Mouse (Mus musculus): ENCODE measurements around the gene Sfmbt1. TPM values are rescaled to one million over a fixed set of nuclear protein-coding genes. Genes with fewer than 3 reads are reported as not detected.

Gene Sfmbt1
- polyA plus RNA-seq, 1 experiment from 2014 or later = 14.1 TPM

DNA sequence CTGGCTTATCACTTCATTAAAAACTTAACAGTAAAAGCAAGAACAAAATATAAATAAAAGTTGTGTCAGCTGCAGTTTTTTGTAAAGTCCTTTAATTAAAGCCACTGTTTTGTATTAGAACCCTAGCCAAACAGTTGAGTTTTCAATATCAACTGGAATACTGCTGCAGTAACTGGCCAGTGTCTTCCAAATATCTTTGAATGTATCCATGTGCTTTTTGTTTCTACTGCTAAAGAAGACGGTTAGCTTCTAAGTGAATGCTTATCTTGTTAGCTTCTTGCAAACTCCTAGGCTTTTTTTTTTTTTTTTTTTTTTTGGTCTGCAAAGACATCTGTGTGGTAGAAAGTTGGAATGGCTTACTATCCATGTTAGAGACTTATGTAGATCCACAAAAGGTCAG is 4.9 kb downstream of the Sfmbt1 start:
- Histone ChIP-seq H3K9ac (no peak overlapping the region), H3K4me1 (peaks cover 9% of the 10 kb centered on the region; the same call in 1 of the 2 replicates), H3K27me3 (peaks cover 9% of the 10 kb centered on the region), H3K36me3 (no peaks in the 10 kb centered on the region), H3K4me2 (no peak overlapping the region), H3K4me3 (no peak overlapping the region), H3K9me3 (no peaks in the 10 kb centered on the region), H3K27ac (no peak overlapping the region)
- 63% methylated on average over 1 of the region's 1 CpGs for WGBS
- no peak for ATAC-seq (ENCODE audit: insufficient number of reproducible peaks, low FRiP score, low TSS enrichment, low read depth)

DNA sequence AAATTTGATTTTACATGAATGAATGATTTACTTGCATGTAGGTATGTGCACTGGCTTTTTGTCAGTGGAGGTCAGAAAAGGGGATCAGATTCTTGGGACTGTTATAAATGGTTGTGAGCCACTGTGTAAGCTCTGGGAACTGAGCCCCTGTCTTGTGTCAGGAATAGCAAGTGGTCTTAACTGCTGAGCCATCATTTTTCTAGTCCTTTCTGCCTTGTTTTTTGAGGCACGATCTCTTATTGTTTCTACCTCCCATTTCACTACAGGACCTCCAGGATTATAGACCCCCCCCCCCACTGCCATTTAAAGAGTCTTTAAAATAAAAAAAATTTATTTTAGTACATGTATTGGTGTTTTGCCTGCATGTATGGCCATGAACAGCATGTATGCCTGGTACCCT is 7.2 kb downstream of the Sfmbt1 start:
- H3K36me3 ChIP-seq = no peaks in the 10 kb centered on the region
- H3K9me3 ChIP-seq = no peaks in the 10 kb centered on the region
- H3K27me3 ChIP-seq = no peaks in the 10 kb centered on the region
- H3K4me2 ChIP-seq = no peak overlapping the region
- no peaks in the 10 kb centered on the region for H3K4me1 ChIP-seq
- no peak overlapping the region for H3K9ac ChIP-seq
- 79% methylated on average over 1 of the region's 1 CpGs for WGBS
- H3K27ac ChIP-seq = no peak overlapping the region
- no peak overlapping the region for H3K4me3 ChIP-seq
- no peak for ATAC-seq (ENCODE audit: insufficient number of reproducible peaks, low FRiP score, low TSS enrichment, low read depth)

DNA sequence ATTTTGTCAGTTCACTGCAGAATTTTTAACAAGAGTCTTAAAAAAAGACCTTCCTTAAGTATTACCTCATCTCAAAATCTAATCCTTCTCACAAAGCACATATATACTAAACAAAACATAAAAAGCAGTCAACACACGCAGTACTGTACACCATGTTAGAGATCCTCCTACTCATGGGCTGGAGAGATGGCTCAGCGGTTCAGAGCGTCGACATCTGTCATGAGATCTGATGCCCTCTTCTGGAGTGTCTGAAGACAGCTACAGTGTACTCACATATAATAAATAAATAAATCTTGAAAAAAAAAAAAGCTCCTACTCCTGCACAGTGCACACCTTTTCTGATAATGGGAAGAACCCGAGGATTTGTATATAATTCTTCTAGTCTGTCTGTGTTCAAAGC is 7.8 kb downstream of the Sfmbt1 start:
- Histone ChIP-seq H3K9me3 (no peaks in the 10 kb centered on the region), H3K27me3 (no peaks in the 10 kb centered on the region), H3K27ac (no peak overlapping the region)

DNA sequence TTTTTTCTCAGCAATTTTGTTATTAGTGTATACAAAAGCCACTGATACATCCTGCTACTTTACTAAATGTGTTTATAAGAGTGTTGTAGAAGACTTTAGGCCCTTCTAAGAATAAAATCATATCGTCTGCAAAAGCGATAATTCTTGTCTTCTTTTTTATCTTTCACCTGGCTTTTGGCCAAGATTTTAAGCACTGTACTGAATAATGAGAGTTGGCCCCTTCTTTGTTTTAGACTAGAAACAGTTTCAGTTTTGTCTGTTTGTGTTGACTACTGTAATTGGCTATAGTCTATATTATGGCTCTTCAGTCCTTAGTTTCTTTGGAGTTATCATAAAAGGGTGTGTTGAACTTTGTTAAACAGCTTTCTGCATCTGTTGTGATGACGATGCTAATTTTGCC is 17.2 kb downstream of the Sfmbt1 start:
- Histone ChIP-seq H3K9me3 (no peaks in the 10 kb centered on the region), H3K36me3 (no peaks in the 10 kb centered on the region; the same call in 1 of the 2 replicates), H3K27ac (no peak overlapping the region), H3K4me1 (no peaks in the 10 kb centered on the region), H3K4me3 (no peak overlapping the region), H3K9ac (no peak overlapping the region), H3K4me2 (no peak overlapping the region), H3K27me3 (no peaks in the 10 kb centered on the region)
- 78% methylated on average over 3 of the region's 3 CpGs for WGBS
- ATAC-seq (ENCODE audit: insufficient number of reproducible peaks, low FRiP score, low TSS enrichment, low read depth) = no peak

More for the DNA sequence above, 7.8 kb downstream of the Sfmbt1 start:
- H3K4me2 ChIP-seq = no peak overlapping the region
- H3K36me3 ChIP-seq = no peaks in the 10 kb centered on the region
- ATAC-seq (ENCODE audit: insufficient number of reproducible peaks, low FRiP score, low TSS enrichment, low read depth) = no peak
- no peaks in the 10 kb centered on the region for H3K4me1 ChIP-seq
- no peak overlapping the region for H3K4me3 ChIP-seq
- 84% methylated on average over 5 of the region's 5 CpGs for WGBS
- H3K9ac ChIP-seq = no peak overlapping the region

DNA sequence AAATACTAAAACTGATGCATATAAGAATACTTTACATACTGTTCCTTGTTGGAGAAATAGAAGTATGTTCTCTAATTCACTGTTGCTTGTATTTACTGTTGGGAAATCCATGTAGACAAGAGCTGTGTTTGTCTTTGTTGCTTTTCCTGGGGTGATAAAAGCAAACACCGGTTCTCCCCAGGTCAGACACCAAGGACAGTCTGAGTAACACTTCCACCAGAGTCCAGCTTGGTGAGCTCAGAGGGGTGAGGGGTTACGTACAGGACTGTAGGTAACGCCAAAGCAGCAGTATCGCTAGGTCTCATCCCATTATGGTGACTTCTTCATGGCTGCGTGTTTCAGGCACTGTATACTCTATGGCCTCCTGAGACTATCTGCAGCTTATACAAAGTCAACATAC is 20.0 kb downstream of the Sfmbt1 start:
- no peak overlapping the region for H3K9ac ChIP-seq
- H3K36me3 ChIP-seq = no peaks in the 10 kb centered on the region; the same call in 1 of the 2 replicates
- 95% methylated on average over 5 of the region's 5 CpGs for WGBS
- no peak overlapping the region for H3K4me3 ChIP-seq
- H3K27ac ChIP-seq = no peak overlapping the region
- H3K9me3 ChIP-seq = no peaks in the 10 kb centered on the region
- H3K4me1 ChIP-seq = no peaks in the 10 kb centered on the region
- H3K27me3 ChIP-seq = no peaks in the 10 kb centered on the region
- no peak overlapping the region for H3K4me2 ChIP-seq
- no peak for ATAC-seq (ENCODE audit: insufficient number of reproducible peaks, low FRiP score, low TSS enrichment, low read depth)

DNA sequence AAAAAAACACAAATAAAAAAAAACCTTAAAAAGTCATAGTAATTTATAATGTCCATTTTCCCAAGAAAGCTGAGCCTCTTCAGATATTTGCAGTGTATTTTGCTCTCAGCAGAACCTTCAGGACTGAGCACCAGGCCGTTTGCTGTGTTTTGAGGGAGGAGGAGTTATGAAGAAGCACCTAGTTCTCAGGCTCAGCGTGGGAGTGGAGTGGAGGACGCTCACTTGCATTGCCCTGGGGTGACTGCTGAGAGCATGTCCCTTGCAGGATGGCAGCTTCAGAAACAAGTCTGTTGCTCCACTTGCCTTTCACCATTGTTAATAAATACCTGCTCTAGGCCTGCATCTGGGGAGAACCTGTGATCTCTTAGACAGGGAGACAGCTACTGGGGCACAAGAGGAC is 21.2 kb downstream of the Sfmbt1 start:
- no peaks in the 10 kb centered on the region for H3K9me3 ChIP-seq
- H3K4me2 ChIP-seq = no peak overlapping the region
- H3K27ac ChIP-seq = no peak overlapping the region
- no peaks in the 10 kb centered on the region; the same call in 1 of the 2 replicates for H3K36me3 ChIP-seq
- no peaks in the 10 kb centered on the region for H3K4me1 ChIP-seq
- ATAC-seq (ENCODE audit: insufficient number of reproducible peaks, low FRiP score, low TSS enrichment, low read depth) = no peak
- H3K4me3 ChIP-seq = no peak overlapping the region
- no peaks in the 10 kb centered on the region for H3K27me3 ChIP-seq
- no peak overlapping the region for H3K9ac ChIP-seq
- WGBS = 65% methylated on average over 3 of the region's 3 CpGs

DNA sequence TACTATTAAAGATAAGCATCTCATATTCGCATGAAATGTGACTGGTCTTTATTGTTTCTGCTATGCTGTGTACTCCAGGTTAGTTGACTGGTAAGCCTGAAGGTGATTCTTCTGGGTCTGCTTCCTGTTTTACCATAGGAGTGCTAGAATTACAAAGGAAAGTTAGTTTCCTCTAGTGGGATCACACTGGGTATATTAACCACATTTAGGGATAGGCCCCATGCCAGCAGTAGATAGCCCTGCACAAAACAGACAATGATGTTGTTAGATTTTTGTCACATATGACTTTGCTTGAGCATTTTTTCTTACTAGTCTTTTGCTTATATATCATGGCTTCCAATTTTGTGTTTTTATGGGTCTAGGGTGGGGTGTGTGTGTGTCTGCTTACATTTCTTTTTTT is 21.8 kb downstream of the Sfmbt1 start:
- H3K9ac ChIP-seq = no peak overlapping the region
- WGBS = 74% methylated on average over 1 of the region's 1 CpGs
- H3K36me3 ChIP-seq = no peaks in the 10 kb centered on the region; the same call in 1 of the 2 replicates
- H3K9me3 ChIP-seq = no peaks in the 10 kb centered on the region
- no peaks in the 10 kb centered on the region for H3K27me3 ChIP-seq
- no peak overlapping the region for H3K4me3 ChIP-seq
- H3K4me1 ChIP-seq = no peaks in the 10 kb centered on the region
- no peak overlapping the region for H3K4me2 ChIP-seq
- no peak for ATAC-seq (ENCODE audit: insufficient number of reproducible peaks, low FRiP score, low TSS enrichment, low read depth)
- H3K27ac ChIP-seq = no peak overlapping the region

DNA sequence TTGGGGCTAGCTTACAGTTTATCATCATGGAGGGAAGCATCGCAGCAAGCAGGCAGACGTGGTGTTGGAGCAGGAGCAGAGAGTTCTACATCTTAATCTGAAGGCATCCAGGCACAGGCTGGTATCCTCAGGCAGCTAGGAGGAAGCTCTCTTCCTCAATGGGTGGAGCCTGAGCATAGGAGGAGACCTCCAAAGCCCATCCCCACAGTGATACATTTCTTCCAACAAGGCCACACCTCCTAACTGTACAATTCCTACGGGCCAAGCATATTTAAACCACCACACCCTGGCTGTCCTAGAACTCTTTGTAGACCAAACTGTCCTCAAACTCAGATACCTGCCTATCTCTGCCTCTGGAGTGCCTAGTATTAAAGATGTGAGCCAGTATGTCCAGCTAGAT is 29.2 kb downstream of the Sfmbt1 start:
- Histone ChIP-seq H3K4me1 (no peaks in the 10 kb centered on the region), H3K36me3 (no peaks in the 10 kb centered on the region), H3K4me3 (no peak overlapping the region), H3K27me3 (no peaks in the 10 kb centered on the region), H3K9me3 (no peaks in the 10 kb centered on the region), H3K9ac (no peak overlapping the region), H3K4me2 (no peak overlapping the region), H3K27ac (no peak overlapping the region)
- no peak for ATAC-seq (ENCODE audit: insufficient number of reproducible peaks, low FRiP score, low TSS enrichment, low read depth)
- WGBS = 58% methylated on average over 3 of the region's 3 CpGs

DNA sequence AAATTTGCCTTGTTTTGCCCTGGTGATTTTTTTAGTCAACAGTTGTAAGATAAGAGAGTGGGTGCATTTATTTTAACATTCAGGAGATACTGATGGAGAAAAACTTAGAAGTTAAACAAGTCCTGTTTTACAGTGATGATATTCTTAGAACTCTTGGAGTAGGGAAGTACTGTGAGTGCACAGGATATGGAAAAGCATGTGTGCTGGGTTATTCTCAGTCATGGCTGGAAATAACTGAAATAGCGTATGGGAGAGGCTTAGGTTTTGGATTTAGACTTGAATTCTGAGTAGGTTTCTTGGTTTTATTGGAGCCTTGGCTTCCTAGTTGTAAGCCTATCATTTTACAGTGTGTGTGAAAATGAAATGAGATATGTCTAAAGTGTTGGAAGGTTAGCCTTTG is 31.5 kb downstream of the Sfmbt1 start:
- ATAC-seq (ENCODE audit: insufficient number of reproducible peaks, low FRiP score, low TSS enrichment, low read depth) = no peak
- Histone ChIP-seq H3K27me3 (no peaks in the 10 kb centered on the region), H3K4me2 (no peak overlapping the region), H3K27ac (no peak overlapping the region), H3K9me3 (no peaks in the 10 kb centered on the region), H3K4me3 (no peak overlapping the region), H3K4me1 (no peaks in the 10 kb centered on the region), H3K36me3 (no peaks in the 10 kb centered on the region), H3K9ac (no peak overlapping the region)
- 81% methylated on average over 1 of the region's 1 CpGs for WGBS

DNA sequence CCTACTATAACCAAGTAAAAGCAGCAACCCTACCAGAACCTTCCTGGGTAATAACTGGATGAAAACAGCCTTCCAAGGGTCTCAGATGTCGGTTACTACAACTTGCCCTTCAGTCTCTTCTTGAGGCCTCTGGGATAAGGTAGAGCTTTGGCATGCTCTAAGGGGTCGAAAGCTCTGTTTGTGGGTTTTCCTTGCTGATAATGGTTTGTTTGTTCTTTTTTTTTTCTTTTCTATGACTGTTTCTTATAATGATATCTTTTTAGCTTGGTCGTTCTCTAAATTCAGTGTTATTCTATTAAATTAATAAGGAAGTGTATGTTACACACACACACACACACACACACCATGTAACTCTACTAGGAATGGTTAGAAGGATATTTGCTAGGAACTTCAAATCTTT is 42.6 kb downstream of the Sfmbt1 start:
- Histone ChIP-seq H3K4me2 (no peak overlapping the region), H3K9me3 (no peaks in the 10 kb centered on the region), H3K27me3 (no peaks in the 10 kb centered on the region), H3K27ac (no peak overlapping the region), H3K4me3 (no peak overlapping the region), H3K9ac (no peak overlapping the region), H3K36me3 (no peaks in the 10 kb centered on the region), H3K4me1 (no peaks in the 10 kb centered on the region)
- WGBS = 81% methylated on average over 3 of the region's 3 CpGs
- no peak for ATAC-seq (ENCODE audit: insufficient number of reproducible peaks, low FRiP score, low TSS enrichment, low read depth)

DNA sequence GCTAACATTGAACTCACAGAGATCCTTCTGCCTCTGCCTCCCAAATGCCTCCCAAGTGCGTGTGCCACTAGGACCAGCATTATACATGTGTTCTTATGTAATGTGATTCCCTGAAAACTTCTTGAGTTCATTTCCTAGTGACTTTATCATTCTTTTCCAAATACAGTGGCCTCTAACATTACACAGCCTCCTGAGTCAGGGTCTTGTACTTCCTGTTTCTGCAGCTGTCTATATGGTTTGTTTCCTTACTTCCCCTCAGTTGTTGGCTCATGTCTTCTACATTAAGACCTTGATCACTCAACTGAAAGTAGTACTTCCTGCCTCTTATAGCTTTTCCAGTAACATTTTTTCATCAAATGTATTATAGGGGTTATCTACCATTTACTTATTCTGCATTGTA is 46.6 kb downstream of the Sfmbt1 start:
- Histone ChIP-seq H3K4me2 (no peak overlapping the region), H3K9me3 (no peaks in the 10 kb centered on the region), H3K27me3 (no peaks in the 10 kb centered on the region), H3K9ac (no peak overlapping the region), H3K36me3 (no peaks in the 10 kb centered on the region), H3K27ac (no peak overlapping the region), H3K4me3 (no peak overlapping the region), H3K4me1 (no peaks in the 10 kb centered on the region)
- ATAC-seq (ENCODE audit: insufficient number of reproducible peaks, low FRiP score, low TSS enrichment, low read depth) = no peak
- 86% methylated on average over 1 of the region's 1 CpGs for WGBS

DNA sequence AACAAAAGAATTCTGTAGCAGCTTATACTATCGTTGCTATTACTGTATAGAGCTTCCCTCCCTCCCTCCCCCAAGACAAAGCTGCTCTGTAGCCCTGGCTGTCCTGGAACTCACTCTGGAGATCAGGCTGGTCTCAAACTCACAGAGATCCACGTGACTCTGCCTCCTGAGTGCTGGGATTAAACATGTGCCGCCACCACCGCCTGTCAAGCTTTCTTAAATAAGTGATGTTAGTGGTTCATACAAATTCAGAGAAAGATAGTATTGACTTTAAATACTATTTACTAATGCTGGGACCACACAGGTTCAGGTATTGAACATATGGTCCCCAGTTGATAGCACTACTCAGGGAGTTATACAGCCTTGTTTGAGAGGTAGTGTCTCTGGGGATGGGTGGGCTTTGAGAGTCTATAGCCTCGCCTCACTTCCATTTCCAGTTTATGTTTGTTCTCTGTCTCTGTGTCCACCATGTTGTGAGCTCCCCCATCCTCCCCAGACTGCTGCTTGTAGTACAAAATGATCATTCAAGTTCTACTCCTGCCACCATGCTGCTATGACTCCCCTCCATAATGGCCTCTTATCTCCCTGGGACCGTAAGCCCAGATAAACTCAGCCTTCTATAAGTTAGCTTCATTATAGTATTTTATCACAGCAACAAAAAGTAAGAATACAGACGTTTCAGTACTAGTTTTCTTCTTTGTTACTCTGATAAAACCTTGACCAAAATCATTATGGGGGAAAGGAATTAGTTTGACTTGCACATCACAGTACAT is 47.7 kb downstream of the Sfmbt1 start:
- H3K4me2 ChIP-seq = no peak overlapping the region
- H3K9ac ChIP-seq = no peak overlapping the region
- H3K4me3 ChIP-seq = no peak overlapping the region
- H3K4me1 ChIP-seq = no peaks in the 10 kb centered on the region
- H3K27ac ChIP-seq = no peak overlapping the region
- ATAC-seq (ENCODE audit: insufficient number of reproducible peaks, low FRiP score, low TSS enrichment, low read depth) = no peak
- 91% methylated on average over 7 of the region's 7 CpGs for WGBS
- H3K9me3 ChIP-seq = no peaks in the 10 kb centered on the region
- H3K36me3 ChIP-seq = no peaks in the 10 kb centered on the region
- no peaks in the 10 kb centered on the region for H3K27me3 ChIP-seq

All from limb, embryonic 15.5 days (tissue).